Mouse (Mus musculus): ENCODE measurements around the gene Coro1c.

Coro1c gene

GRCm38 (mm10) chr5:113885623-113886022, 22.9 kb downstream of the Coro1c start:
- DNase-seq (ENCODE audit: low spot score in 2 of 2) = no peak

GRCm38 (mm10) chr5:113884750-113885149, 23.8 kb downstream of the Coro1c start:
- no peak for DNase-seq (ENCODE audit: low spot score in 2 of 2)

GRCm38 (mm10) chr5:113883384-113883771, 25.2 kb downstream of the Coro1c start:
- no peak for DNase-seq (ENCODE audit: low spot score in 2 of 2)

- DNase-seq (ENCODE audit: low spot score in 2 of 2) = peak; percentile 36 to 51
Observed at GRCm38 (mm10) chr5:113882566-113883383, 25.8 kb downstream of the Coro1c start.

GRCm38 (mm10) chr5:113881136-113881535, 27.4 kb downstream of the Coro1c start:
- no peak for DNase-seq (ENCODE audit: low spot score in 2 of 2)

- no peak for DNase-seq (ENCODE audit: low spot score in 2 of 2)
Observed at GRCm38 (mm10) chr5:113878943-113879617, 29.5 kb downstream of the Coro1c start.

- no peak for DNase-seq (ENCODE audit: low spot score in 2 of 2)
Observed at GRCm38 (mm10) chr5:113877565-113877964, 31.0 kb downstream of the Coro1c start.

GRCm38 (mm10) chr5:113876176-113876575, 32.4 kb downstream of the Coro1c start:
- no peak for DNase-seq (ENCODE audit: low spot score in 2 of 2)

- DNase-seq (ENCODE audit: low spot score in 2 of 2) = no peak
Observed at GRCm38 (mm10) chr5:113875625-113876024, 32.9 kb downstream of the Coro1c start.

- DNase-seq (ENCODE audit: low spot score in 2 of 2) = no peak
Observed at GRCm38 (mm10) chr5:113874063-113875024, 34.2 kb downstream of the Coro1c start.

- peak; percentile 45 to 52 for DNase-seq (ENCODE audit: low spot score in 2 of 2)
Observed at GRCm38 (mm10) chr5:113872936-113873912, 35.3 kb downstream of the Coro1c start.

- no peak for DNase-seq (ENCODE audit: low spot score in 2 of 2)
Observed at GRCm38 (mm10) chr5:113871903-113872548, 36.5 kb downstream of the Coro1c start.

- DNase-seq (ENCODE audit: low spot score in 2 of 2) = no peak
Observed at GRCm38 (mm10) chr5:113870393-113871040, 38.0 kb downstream of the Coro1c start.

- no peak for DNase-seq (ENCODE audit: low spot score in 2 of 2)
Observed at GRCm38 (mm10) chr5:113869132-113869531, 39.4 kb downstream of the Coro1c start.

- no peak for DNase-seq (ENCODE audit: low spot score in 2 of 2)
Observed at GRCm38 (mm10) chr5:113864992-113865391, 43.6 kb downstream of the Coro1c start.

- DNase-seq (ENCODE audit: low spot score in 2 of 2) = no peak
Observed at GRCm38 (mm10) chr5:113863994-113864393, 44.6 kb downstream of the Coro1c start.

GRCm38 (mm10) chr5:113862418-113862817, 46.1 kb downstream of the Coro1c start:
- peak in 1 of 2 experiments; percentile 54 for DNase-seq (ENCODE audit: low spot score in 2 of 2)

- DNase-seq (ENCODE audit: low spot score in 2 of 2) = no peak
Observed at GRCm38 (mm10) chr5:113861294-113861693, 47.3 kb downstream of the Coro1c start.

- no peak for DNase-seq (ENCODE audit: low spot score in 2 of 2)
Observed at GRCm38 (mm10) chr5:113858971-113859370, 49.6 kb downstream of the Coro1c start.

GRCm38 (mm10) chr5:113858550-113858949, 50.0 kb downstream of the Coro1c start:
- DNase-seq (ENCODE audit: low spot score in 2 of 2) = no peak
